Mouse (Mus musculus): ENCODE data around the gene Setd7. TPM values are rescaled to one million over a fixed set of nuclear protein-coding genes. Genes with fewer than 3 reads are reported as not detected.
A peak's percentile ranks its signal among the peaks of the same experiment; 100 is the strongest.

Setd7 gene
- polyA plus RNA-seq, 1 experiment from 2014 or later, result 4.1 TPM

DNA sequence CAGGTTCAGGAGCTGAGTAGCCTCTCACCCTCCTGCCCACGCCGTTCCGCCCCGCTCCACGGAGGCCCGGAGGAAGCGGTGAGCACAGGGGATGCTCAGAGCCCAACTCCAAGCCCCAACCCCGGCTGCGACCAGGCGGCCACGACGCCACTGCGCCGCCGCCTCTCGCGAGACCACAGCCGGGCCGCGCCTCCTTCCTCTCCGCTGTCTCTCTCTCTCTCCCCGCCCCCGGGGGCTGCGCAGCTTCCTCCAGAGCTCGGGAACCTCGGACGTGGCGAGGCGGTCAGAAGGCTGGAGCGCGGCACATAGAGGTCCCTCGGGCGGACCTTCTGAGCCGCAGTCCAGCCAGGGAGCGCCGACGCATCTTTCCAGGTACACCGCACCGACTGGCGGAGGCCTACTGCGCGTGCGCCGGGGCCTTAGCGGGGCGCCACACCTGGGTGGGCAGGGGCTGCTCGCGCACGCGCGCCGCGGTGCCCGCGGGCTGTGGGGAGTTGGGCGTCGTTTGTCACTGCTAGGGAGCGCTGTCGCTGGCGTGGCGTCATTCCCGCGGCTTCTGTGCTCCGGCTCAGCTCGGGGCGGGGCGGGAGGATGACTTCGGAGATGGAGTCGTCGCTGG is 76.8 kb downstream of the Setd7 start, which contains the start of gene Rab33b:
Gene Rab33b (plus strand): TSS at position 180 of the 619 bp plus-strand sequence.
- Histone ChIP-seq H3K9ac (peak within 1 kb of the TSS; percentile 88), H3K4me1 (replicated peaks) (peaks cover 31% of the 10 kb centered on the region), H3K4me2 (peak within 1 kb of the TSS; percentile 84), H3K4me3 (peak within 1 kb of the TSS; percentile 79), H3K27me3 (no peaks in the 10 kb centered on the region), H3K36me3 (no peaks in the 10 kb centered on the region), H3K27ac (replicated peaks) (peak within 1 kb of the TSS; percentile 94), H3K9me3 (no peaks in the 10 kb centered on the region)
- under 1% methylated on average over 69 of the region's 70 CpGs for WGBS
- ATAC-seq (ENCODE audit: low read depth), result peak; percentile 95

- peaks cover 31% of the 10 kb centered on the region for H3K4me1 ChIP-seq (replicated peaks)
- peak overlapping the region; percentile 84 for H3K4me2 ChIP-seq
- H3K4me3 ChIP-seq, result peak overlapping the region; percentile 79; the same call in 1 of the 2 replicates
- H3K36me3 ChIP-seq, result no peaks in the 10 kb centered on the region
- peak overlapping the region; percentile 94 for H3K27ac ChIP-seq (replicated peaks)
- no peaks in the 10 kb centered on the region for H3K9me3 ChIP-seq
- H3K9ac ChIP-seq, result peak overlapping the region; percentile 88
- 81% methylated on average over 3 of the region's 3 CpGs for WGBS
- no peaks in the 10 kb centered on the region for H3K27me3 ChIP-seq
- ATAC-seq (ENCODE audit: low read depth), result no peak
Observed at GRCm38 (mm10) chr3:51482781-51483180, 77.9 kb downstream of the Setd7 start.

DNA sequence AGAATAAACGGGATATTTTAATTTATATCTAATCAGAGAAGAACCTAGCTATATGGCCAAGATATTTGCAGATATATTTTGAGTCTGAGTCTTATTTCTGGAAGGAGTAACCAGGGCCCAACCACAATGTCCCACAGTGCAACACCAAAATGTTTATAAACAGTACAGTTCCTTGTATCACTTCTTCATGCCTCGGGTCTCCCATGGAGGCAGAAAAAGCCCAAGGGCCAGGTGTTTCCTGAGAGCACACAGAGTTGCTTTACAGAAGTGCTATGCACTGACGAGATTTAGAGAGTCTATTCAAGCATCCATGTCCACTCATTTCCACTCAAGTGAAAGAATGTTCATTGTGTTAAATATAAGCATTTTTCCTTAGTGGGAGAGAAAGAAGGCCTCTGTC is 78.8 kb downstream of the Setd7 start:
- no peak for ATAC-seq (ENCODE audit: low read depth)
- Histone ChIP-seq H3K4me3 (no peak overlapping the region), H3K9ac (no peak overlapping the region), H3K4me1 (replicated peaks) (peaks cover 31% of the 10 kb centered on the region), H3K9me3 (no peaks in the 10 kb centered on the region), H3K4me2 (no peak overlapping the region), H3K27ac (replicated peaks) (no peak overlapping the region), H3K27me3 (no peaks in the 10 kb centered on the region), H3K36me3 (no peaks in the 10 kb centered on the region)
- 54% methylated on average over 3 of the region's 3 CpGs for WGBS

- no peaks in the 10 kb centered on the region for H3K27me3 ChIP-seq
- no peak for ATAC-seq (ENCODE audit: low read depth)
- H3K27ac ChIP-seq (replicated peaks), result no peak overlapping the region
- H3K9ac ChIP-seq, result no peak overlapping the region
- no peak overlapping the region for H3K4me3 ChIP-seq
- H3K4me2 ChIP-seq, result no peak overlapping the region
- no peaks in the 10 kb centered on the region for H3K9me3 ChIP-seq
- no peaks in the 10 kb centered on the region for H3K36me3 ChIP-seq
- H3K4me1 ChIP-seq (replicated peaks), result peaks cover 26% of the 10 kb centered on the region
Observed at GRCm38 (mm10) chr3:51481059-51481458, 79.6 kb downstream of the Setd7 start.

DNA sequence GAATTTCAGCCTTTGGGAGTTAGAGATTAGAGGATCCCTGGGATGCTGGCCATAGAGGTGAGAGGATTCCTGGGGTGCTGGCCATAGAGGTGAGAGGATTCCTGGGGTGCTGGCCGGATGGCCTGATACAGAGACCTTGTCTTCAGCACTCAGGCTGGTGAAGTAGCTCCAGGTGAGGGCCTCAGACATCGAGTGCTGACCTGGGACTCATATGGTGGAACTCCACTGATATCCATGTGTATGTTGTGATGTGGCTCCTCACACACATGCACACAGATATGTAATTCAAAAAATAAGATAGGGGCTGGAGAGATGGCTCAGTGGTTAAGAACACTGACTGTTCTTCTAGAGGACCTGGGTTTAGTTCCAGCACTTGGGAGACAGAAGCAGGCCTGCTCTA is 80.8 kb downstream of the Setd7 start:
- no peaks in the 10 kb centered on the region for H3K27me3 ChIP-seq
- no peak overlapping the region for H3K4me2 ChIP-seq
- H3K36me3 ChIP-seq, result peaks cover 9% of the 10 kb centered on the region
- WGBS, result 54% methylated on average over 2 of the region's 2 CpGs
- H3K9ac ChIP-seq, result no peak overlapping the region
- no peak overlapping the region for H3K27ac ChIP-seq (replicated peaks)
- H3K9me3 ChIP-seq, result no peaks in the 10 kb centered on the region
- no peak for ATAC-seq (ENCODE audit: low read depth)
- peaks cover 14% of the 10 kb centered on the region for H3K4me1 ChIP-seq (replicated peaks)
- H3K4me3 ChIP-seq, result no peak overlapping the region

DNA sequence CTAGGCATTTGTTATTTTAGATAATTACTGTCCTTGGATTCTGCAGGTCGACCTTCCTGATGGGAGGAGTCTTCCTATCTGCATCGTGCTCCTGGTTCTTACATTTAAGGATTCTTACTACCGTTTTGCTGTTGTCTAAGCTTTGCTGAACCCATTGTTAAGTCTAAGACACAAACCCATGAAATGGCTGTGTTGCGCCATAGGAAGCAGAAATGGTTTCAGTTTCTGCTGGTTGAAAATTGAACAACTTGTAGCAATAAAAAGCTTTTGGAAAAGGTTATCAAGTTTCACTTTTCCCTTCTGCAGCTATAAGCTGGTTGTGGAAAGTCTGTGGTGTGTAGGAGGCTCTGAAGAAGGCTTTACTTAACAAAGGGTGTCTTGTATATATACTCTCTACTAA is 85.0 kb downstream of the Setd7 start:
- ATAC-seq (ENCODE audit: low read depth), result no peak
- Histone ChIP-seq H3K4me1 (replicated peaks) (no peaks in the 10 kb centered on the region), H3K4me2 (no peak overlapping the region), H3K27me3 (no peaks in the 10 kb centered on the region), H3K9ac (no peak overlapping the region), H3K27ac (replicated peaks) (no peak overlapping the region), H3K4me3 (no peak overlapping the region), H3K36me3 (peaks cover 45% of the 10 kb centered on the region), H3K9me3 (no peaks in the 10 kb centered on the region)
- 89% methylated on average over 4 of the region's 4 CpGs for WGBS

DNA sequence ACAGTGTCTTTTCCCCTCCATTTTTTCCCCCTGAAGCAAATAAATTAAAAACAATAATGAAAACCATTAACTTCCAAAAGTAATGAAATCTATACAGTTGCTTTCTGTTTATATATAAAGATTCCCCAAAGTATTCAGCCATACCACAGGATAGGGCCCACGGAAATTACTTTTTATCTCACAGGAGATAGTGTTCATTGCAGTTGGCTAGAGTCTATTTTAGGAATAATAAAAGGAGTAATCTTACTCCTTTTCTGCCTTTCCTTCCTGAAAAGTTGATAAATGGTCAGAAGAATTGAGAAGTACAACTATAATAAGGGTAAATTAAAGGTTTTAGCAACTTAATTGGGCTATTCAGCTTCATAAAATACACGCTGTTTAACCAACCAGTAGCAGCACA is 92.1 kb downstream of the Setd7 start:
- peaks cover 85% of the 10 kb centered on the region for H3K36me3 ChIP-seq

More for the DNA sequence above, 92.1 kb downstream of the Setd7 start:
- WGBS, result over 99% methylated on average over 2 of the region's 2 CpGs
- H3K27me3 ChIP-seq, result no peaks in the 10 kb centered on the region
- H3K9ac ChIP-seq, result no peak overlapping the region
- no peaks in the 10 kb centered on the region for H3K4me1 ChIP-seq (replicated peaks)
- no peak overlapping the region for H3K27ac ChIP-seq (replicated peaks)
- no peak overlapping the region for H3K4me3 ChIP-seq
- no peak overlapping the region for H3K4me2 ChIP-seq
- ATAC-seq (ENCODE audit: low read depth), result no peak
- H3K9me3 ChIP-seq, result no peaks in the 10 kb centered on the region

Other genes starting within 250 kb of the Setd7 start
- gene Elf2, start 220.2 kb downstream of the Setd7 start, polyA plus RNA-seq (2015; fragmentation: Nextera tagmentation; extraction: Ambion mirVana), result 39.1 and 46.4 TPM in 2 replicates
- 0.28 and 1.7 TPM in 2 replicates for gene Mgarp, start 164.1 kb downstream of the Setd7 start, polyA plus RNA-seq (2015; fragmentation: Nextera tagmentation; extraction: Ambion mirVana)
- gene Ndufc1, start 151.9 kb downstream of the Setd7 start, polyA plus RNA-seq (2015; fragmentation: Nextera tagmentation; extraction: Ambion mirVana), result 833 and 860 TPM in 2 replicates
- 49.8 and 54.2 TPM in 2 replicates for gene Naa15, start 145.7 kb downstream of the Setd7 start, polyA plus RNA-seq (2015; fragmentation: Nextera tagmentation; extraction: Ambion mirVana)
- 22.7 and 27.2 TPM in 2 replicates for gene Rab33b, start 77.0 kb downstream of the Setd7 start, polyA plus RNA-seq (2015; fragmentation: Nextera tagmentation; extraction: Ambion mirVana)
- 1.3 and 3.6 TPM in 2 replicates for gene Mgst2, start 99.5 kb upstream of the Setd7 start, polyA plus RNA-seq (2015; fragmentation: Nextera tagmentation; extraction: Ambion mirVana)